Mouse (Mus musculus): Measurements from ENCODE around the gene Tcl1.
"Not testable (repeated sequence)": the region's sequence is repeated elsewhere in the genome, so short reads cannot be mapped to it uniquely, and the experiment has no call there.

Tcl1 gene

GRCm38 (mm10) chr12:105222601-105223319, at the start of gene Tcl1:
Gene Tcl1, minus strand, starts transcription at chr12:105222793.
- DNase-seq (ENCODE audit: low spot score) = no peak

DNA sequence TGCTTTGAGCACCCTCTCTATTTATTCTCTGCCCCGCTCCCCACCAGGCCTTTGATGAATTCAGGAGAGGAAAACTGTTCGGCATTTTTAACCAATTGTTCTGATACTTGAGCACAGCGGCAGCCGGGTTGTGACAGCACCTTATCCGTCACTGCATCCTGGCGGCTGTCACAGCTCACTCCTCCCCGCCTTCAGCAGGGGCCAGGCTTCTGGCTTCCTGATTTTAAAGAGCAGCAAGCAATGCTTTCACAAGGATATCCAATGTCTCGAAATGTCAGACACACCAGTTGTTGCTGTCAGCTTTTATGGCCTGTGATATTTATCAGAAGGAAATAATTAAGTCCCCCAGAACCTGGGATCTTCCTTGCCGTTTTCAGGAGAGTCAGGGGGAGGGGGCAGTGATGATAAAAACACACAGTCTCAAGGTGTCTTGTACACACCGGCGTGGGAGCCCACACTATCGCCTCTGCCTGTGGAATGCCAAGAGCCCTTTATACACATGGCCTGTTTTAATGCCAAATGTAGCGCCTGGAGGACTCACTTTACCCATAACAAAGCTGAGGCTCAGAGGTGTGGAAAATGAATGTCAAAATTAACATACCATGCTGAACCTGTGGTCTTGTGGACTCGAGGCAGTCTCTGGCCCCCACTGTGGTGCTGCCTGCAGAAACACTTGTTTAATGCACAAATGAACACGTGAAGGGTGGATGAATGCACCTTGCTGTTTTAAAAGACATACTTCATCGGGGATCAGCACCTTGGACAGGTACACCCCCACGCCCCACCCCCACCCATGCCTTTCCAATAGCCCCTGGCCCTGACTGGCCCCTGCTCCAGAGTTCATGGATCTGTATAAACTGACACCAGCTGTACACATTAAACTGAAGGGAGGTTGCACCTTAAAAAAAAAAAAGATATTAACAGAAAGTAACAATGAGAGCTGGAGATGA, 48.7 kb upstream of the Tcl1 start:
- no peak for DNase-seq (ENCODE audit: low spot score)

- DNase-seq (ENCODE audit: low spot score) = no peak
These were observed 44.5 kb upstream of the Tcl1 start for GRCm38 (mm10) chr12:105267076-105267475.

GRCm38 (mm10) chr12:105266096-105266495, 43.5 kb upstream of the Tcl1 start:
- DNase-seq (ENCODE audit: low spot score) = no peak

- DNase-seq (ENCODE audit: low spot score) = no peak
These were observed 36.6 kb upstream of the Tcl1 start for GRCm38 (mm10) chr12:105259221-105259620.

- DNase-seq (ENCODE audit: low spot score) = no peak
These were observed 36.2 kb upstream of the Tcl1 start for GRCm38 (mm10) chr12:105258787-105259186.

- DNase-seq (ENCODE audit: low spot score) = no peak
These were observed 31.2 kb upstream of the Tcl1 start for GRCm38 (mm10) chr12:105253796-105254195.

- no peak for DNase-seq (ENCODE audit: low spot score)
These were observed 26.2 kb upstream of the Tcl1 start for GRCm38 (mm10) chr12:105248763-105249233.

- DNase-seq (ENCODE audit: low spot score) = no peak
These were observed 16.5 kb upstream of the Tcl1 start for GRCm38 (mm10) chr12:105239060-105239459.

GRCm38 (mm10) chr12:105235091-105235490, 12.5 kb upstream of the Tcl1 start:
- no peak for DNase-seq (ENCODE audit: low spot score)

DNA sequence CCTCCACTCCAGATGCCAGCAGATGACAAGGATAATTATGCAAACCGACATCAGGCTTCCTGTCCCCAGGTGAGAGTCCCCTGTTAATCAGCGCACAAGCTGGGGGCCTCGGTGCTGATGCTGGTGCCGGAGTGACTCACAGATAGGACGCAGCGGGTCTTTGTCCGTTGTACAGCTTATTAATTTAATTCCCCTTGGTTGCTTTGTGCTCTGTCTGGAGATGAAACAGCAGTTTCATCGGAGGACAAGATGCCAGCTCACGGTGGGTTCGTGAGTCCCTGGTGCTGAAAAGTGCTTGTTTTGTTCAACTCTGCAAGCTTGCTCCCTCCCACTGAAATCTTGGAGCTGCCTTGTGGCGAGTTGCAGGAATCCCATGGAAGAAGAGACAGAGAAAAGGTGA, 11.8 kb upstream of the Tcl1 start:
- DNase-seq (ENCODE audit: low spot score) = no peak

- no peak for DNase-seq (ENCODE audit: low spot score)
These were observed 2.2 kb upstream of the Tcl1 start for GRCm38 (mm10) chr12:105224621-105225320.

- DNase-seq (ENCODE audit: low spot score) = no peak
These were observed 5.4 kb downstream of the Tcl1 start for GRCm38 (mm10) chr12:105217101-105217760.

- no peak for DNase-seq (ENCODE audit: low spot score)
These were observed 13.4 kb downstream of the Tcl1 start for GRCm38 (mm10) chr12:105209231-105209630.

DNA sequence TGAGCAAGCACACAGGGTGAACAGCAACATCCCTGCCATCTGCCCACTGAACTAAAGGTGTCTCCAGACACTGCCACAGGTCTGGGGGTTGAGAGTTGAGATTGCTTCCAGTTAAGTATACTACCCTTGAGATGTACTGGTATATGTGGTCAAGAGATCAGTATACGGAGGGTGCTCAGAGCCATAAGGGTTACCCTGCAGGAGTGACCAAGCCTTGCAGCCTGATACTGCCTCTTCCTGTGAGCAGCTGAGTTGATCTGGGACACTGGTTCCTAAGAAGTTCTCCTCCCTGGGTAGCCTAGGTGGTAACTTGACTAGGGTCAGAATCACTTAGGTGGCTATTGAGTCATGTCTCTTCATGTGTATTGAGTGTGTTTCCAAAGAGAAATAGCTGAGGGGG, 14.2 kb downstream of the Tcl1 start:
- no peak for DNase-seq (ENCODE audit: low spot score)

- no peak for DNase-seq (ENCODE audit: low spot score)
These were observed 15.5 kb downstream of the Tcl1 start for GRCm38 (mm10) chr12:105207071-105207470.

GRCm38 (mm10) chr12:105201657-105202056, 20.9 kb downstream of the Tcl1 start, which contains the start of gene Tcl1b4:
Gene Tcl1b4, plus strand, starts transcription at chr12:105201957.
- not testable (repeated sequence) for DNase-seq (ENCODE audit: low spot score)

- DNase-seq (ENCODE audit: low spot score) = not testable (repeated sequence)
These were observed 22.7 kb downstream of the Tcl1 start for GRCm38 (mm10) chr12:105199684-105200497.

GRCm38 (mm10) chr12:105190743-105191142, 31.9 kb downstream of the Tcl1 start, which contains the start of gene Tcl1b3:
Gene Tcl1b3, plus strand, starts transcription at chr12:105191043.
- DNase-seq (ENCODE audit: low spot score) = not testable (repeated sequence)

DNA sequence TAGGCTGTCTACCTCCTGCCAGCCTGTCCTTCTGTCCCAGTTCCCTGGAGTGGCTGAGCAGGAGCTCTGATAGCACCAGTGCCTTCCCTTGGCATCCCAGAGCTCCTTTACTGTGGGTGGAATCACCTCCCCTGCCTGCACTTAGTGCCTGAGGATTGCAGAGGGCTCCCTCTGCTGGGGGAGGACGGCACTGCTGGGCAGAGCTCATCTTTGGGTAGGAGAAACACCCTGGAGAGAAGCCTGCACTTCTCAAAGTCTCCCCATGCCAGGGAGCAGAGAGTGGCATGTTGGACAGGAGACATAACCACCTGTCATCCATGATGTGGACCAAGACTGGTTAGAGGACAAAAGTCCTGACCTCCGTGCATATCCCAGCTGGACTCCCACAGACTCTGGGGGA, 33.6 kb downstream of the Tcl1 start:
- DNase-seq (ENCODE audit: low spot score) = peak; percentile 5
